Mouse (Mus musculus): Measurements from ENCODE around the gene Gm9958.

- TF ChIP-seq CTCF (IDR thresholded peaks at IDR 0.05; ENCODE audit: low read depth) (no peak), EP300 (IDR thresholded peaks at IDR 0.05; ENCODE audit: low read depth) (no peak)
Measured at GRCm38 (mm10) chr5:90373708-90374107, 6.7 kb downstream of the Gm9958 start.

All from liver, postnatal 0 days (tissue).